Mouse (Mus musculus): ENCODE data around the gene Ikzf1. TPM values are rescaled to one million over a fixed set of nuclear protein-coding genes. Genes with fewer than 3 reads are reported as not detected.

The Ikzf1 gene
- polyA plus RNA-seq, 1 experiment = 645 TPM

DNA sequence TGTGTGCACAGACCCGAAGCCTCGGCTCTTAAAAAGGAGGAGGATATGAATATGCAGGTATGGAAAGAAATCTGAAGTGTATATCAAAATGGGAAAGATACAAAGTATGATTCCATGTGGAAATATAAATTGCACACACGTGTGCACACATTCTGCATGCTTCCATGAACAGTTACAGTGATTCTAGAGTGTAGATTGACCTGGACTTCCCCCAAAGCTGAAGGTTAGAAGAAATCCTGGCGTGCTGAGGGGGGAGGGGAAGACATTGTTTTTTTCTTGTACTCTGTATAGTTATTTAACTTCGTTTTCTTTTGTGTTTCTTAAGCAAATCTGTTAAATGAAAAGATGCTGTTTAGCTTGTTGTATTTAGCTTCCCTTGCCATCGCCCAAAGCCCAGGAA, 16.6 kb downstream of the Ikzf1 start:
- Histone ChIP-seq H3K4me3 (ENCODE audit: control insufficient read depth, insufficient read depth, low read length) (no peak overlapping the region), H3K27me3 (ENCODE audit: control insufficient read depth, insufficient read depth, low read length) (no peaks in the 10 kb centered on the region), H3K36me3 (ENCODE audit: control insufficient read depth, insufficient read depth, low read length) (peaks cover 68% of the 10 kb centered on the region), H3K4me1 (replicated peaks; ENCODE audit: control insufficient read depth, insufficient read depth, low read length) (peaks cover 23% of the 10 kb centered on the region), H3K27ac (ENCODE audit: control insufficient read depth, insufficient read depth, low read length) (no peak overlapping the region)
- no peak for DNase-seq
- no peak for TF ChIP-seq CTCF (IDR thresholded peaks at IDR 0.05; ENCODE audit: borderline replicate concordance, control insufficient read depth, extremely low read depth, insufficient read depth, low read length, poor library complexity)
- no peak for TF ChIP-seq POLR2A (IDR thresholded peaks at IDR 0.05; ENCODE audit: control insufficient read depth, extremely low read depth, insufficient read depth, low read length, poor library complexity)
- 80% methylated on average over 6 of the region's 6 CpGs for WGBS

DNA sequence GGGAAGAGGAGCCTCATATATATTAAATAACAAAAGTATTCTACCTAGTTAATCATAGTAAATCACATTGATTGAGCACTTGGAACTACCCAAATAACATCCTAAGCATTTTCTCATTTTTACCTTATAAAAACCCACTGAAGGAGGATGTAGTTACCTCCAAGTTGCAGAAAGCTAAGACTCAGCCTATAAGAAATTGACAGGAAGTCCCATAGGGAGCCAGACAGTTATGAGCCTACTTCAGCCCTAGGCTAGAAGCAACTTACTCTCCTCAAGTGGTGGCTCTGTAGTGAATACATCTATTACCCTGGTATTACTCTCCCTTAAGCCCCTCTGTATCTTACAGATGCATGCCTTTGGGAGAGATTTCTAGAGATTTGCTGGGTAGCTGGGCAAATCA, 19.0 kb downstream of the Ikzf1 start:
- TF ChIP-seq CTCF (IDR thresholded peaks at IDR 0.05; ENCODE audit: borderline replicate concordance, control insufficient read depth, extremely low read depth, insufficient read depth, low read length, poor library complexity) (no peak), POLR2A (IDR thresholded peaks at IDR 0.05; ENCODE audit: control insufficient read depth, extremely low read depth, insufficient read depth, low read length, poor library complexity) (no peak)
- no peak for DNase-seq
- peaks cover 16% of the 10 kb centered on the region for H3K4me1 ChIP-seq (replicated peaks; ENCODE audit: control insufficient read depth, insufficient read depth, low read length)
- H3K4me3 ChIP-seq (ENCODE audit: control insufficient read depth, insufficient read depth, low read length) = no peak overlapping the region
- H3K27ac ChIP-seq (ENCODE audit: control insufficient read depth, insufficient read depth, low read length) = no peak overlapping the region
- peaks cover 89% of the 10 kb centered on the region for H3K36me3 ChIP-seq (ENCODE audit: control insufficient read depth, insufficient read depth, low read length)
- no peaks in the 10 kb centered on the region for H3K27me3 ChIP-seq (ENCODE audit: control insufficient read depth, insufficient read depth, low read length)

DNA sequence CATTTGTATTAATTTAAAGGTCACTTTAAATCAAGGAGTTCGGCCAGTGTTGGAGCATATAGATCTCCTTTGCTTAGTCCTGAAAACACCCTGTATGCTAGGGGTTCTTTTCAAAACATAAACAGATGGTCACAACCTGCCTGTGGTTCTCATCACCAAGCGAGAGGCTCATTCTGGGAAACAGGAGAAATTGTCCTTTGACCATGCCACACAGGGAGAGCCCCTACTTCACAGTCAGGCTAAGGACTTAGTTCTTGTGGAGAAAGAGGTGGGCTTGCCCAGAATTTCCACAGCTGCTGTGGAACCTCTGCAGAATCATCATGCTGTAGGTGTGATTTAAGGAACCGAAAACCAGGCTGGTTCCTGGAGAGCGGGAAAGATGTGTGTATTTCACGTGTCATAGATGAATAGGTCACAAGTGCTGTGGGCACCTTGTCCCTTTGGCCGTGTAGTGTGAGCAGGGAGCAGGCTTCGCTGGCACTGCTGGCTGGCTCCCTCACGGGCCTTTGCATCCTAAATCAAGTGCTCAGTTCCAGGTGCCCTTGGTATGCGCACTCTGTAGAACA, 23.4 kb downstream of the Ikzf1 start:
- TF ChIP-seq POLR2A (IDR thresholded peaks at IDR 0.05; ENCODE audit: control insufficient read depth, extremely low read depth, insufficient read depth, low read length, poor library complexity) (no peak), CTCF (IDR thresholded peaks at IDR 0.05; ENCODE audit: borderline replicate concordance, control insufficient read depth, extremely low read depth, insufficient read depth, low read length, poor library complexity) (no peak)
- WGBS = 94% methylated on average over 9 of the region's 9 CpGs

DNA sequence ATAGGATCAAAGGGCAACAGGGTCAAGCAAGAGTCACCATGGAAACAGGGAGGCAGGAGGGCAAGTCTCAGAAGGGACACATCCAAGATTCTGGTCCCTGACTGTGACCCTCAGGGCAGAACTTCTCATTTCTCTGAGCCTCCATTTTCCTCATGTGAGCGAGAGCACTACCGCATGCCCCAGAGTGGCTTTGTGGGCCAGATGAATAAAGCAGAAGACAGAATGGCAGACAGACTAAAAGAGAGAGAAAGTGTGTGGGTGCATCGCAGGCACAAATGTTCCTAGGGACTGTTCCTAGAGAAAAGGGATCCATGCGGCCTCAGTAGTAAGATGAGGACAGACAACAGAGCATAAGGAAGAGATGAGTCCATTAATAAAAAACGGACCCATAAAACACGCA, 24.5 kb downstream of the Ikzf1 start:
- no peak overlapping the region for H3K4me3 ChIP-seq (ENCODE audit: control insufficient read depth, insufficient read depth, low read length)
- no peaks in the 10 kb centered on the region for H3K27me3 ChIP-seq (ENCODE audit: control insufficient read depth, insufficient read depth, low read length)
- TF ChIP-seq CTCF (IDR thresholded peaks at IDR 0.05; ENCODE audit: borderline replicate concordance, control insufficient read depth, extremely low read depth, insufficient read depth, low read length, poor library complexity) (no peak), POLR2A (IDR thresholded peaks at IDR 0.05; ENCODE audit: control insufficient read depth, extremely low read depth, insufficient read depth, low read length, poor library complexity) (no peak)
- H3K36me3 ChIP-seq (ENCODE audit: control insufficient read depth, insufficient read depth, low read length) = peaks cover 77% of the 10 kb centered on the region
- 95% methylated on average over 6 of the region's 6 CpGs for WGBS
- H3K4me1 ChIP-seq (replicated peaks; ENCODE audit: control insufficient read depth, insufficient read depth, low read length) = peaks cover 32% of the 10 kb centered on the region
- H3K27ac ChIP-seq (ENCODE audit: control insufficient read depth, insufficient read depth, low read length) = peak overlapping the region; percentile 37; the same call in 1 of the 2 replicates
- DNase-seq = no peak

More for the DNA sequence above, 23.4 kb downstream of the Ikzf1 start:
- Histone ChIP-seq H3K36me3 (ENCODE audit: control insufficient read depth, insufficient read depth, low read length) (peaks cover 76% of the 10 kb centered on the region), H3K4me3 (ENCODE audit: control insufficient read depth, insufficient read depth, low read length) (no peak overlapping the region), H3K4me1 (replicated peaks; ENCODE audit: control insufficient read depth, insufficient read depth, low read length) (peaks cover 29% of the 10 kb centered on the region), H3K27me3 (ENCODE audit: control insufficient read depth, insufficient read depth, low read length) (no peaks in the 10 kb centered on the region), H3K27ac (ENCODE audit: control insufficient read depth, insufficient read depth, low read length) (no peak overlapping the region)
- DNase-seq = no peak

DNA sequence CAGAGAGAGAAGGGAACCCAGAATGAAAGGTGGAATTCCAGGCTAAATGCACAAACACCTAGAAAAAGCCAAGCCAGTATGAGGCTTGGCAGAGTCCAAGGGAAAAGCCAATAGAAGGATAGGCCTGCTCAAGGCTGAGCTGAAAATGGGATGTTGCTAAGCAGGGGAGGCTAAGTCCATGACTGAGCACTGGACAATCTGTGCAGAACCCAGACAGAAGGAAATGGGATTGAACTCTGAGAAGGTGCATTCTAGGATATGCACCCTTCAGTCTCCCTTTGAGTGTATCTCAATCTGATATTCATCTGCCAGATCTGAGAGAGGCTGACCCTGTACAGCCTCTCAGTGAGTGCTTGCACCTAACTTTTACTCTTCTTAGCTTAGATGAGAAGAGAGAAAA, 25.9 kb downstream of the Ikzf1 start:
- Histone ChIP-seq H3K4me3 (ENCODE audit: control insufficient read depth, insufficient read depth, low read length) (no peak overlapping the region), H3K4me1 (replicated peaks; ENCODE audit: control insufficient read depth, insufficient read depth, low read length) (peaks cover 42% of the 10 kb centered on the region), H3K27me3 (ENCODE audit: control insufficient read depth, insufficient read depth, low read length) (no peaks in the 10 kb centered on the region), H3K27ac (ENCODE audit: control insufficient read depth, insufficient read depth, low read length) (peak overlapping the region; percentile 56), H3K36me3 (ENCODE audit: control insufficient read depth, insufficient read depth, low read length) (peaks cover 65% of the 10 kb centered on the region)
- TF ChIP-seq CTCF (IDR thresholded peaks at IDR 0.05; ENCODE audit: borderline replicate concordance, control insufficient read depth, extremely low read depth, insufficient read depth, low read length, poor library complexity) = no peak
- TF ChIP-seq POLR2A (IDR thresholded peaks at IDR 0.05; ENCODE audit: control insufficient read depth, extremely low read depth, insufficient read depth, low read length, poor library complexity) = no peak
- no peak for DNase-seq

DNA sequence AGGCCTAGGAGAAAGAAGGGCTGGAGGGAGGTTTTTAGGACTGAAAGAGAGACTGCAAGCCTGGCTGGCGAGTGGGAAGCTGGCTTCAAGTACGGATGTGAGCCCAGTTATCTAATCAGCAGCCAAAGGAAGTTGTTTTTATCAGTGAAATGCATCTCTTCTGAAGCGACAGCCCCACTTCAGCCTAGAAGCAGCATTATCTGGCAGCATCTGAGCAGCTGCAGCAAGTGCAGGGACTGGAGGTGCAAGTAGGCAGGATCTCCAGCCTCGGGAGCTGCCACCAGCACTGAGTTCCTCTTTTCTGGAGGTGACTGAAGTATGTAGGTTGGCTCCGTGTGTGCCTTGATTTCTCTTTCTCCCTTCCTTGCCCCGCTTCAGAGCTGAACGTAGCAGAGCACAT, 26.9 kb downstream of the Ikzf1 start:
- 5% methylated on average over 7 of the region's 7 CpGs for WGBS
- no peak overlapping the region for H3K4me3 ChIP-seq (ENCODE audit: control insufficient read depth, insufficient read depth, low read length)
- peaks cover 58% of the 10 kb centered on the region for H3K36me3 ChIP-seq (ENCODE audit: control insufficient read depth, insufficient read depth, low read length)
- H3K27me3 ChIP-seq (ENCODE audit: control insufficient read depth, insufficient read depth, low read length) = no peaks in the 10 kb centered on the region
- H3K4me1 ChIP-seq (replicated peaks; ENCODE audit: control insufficient read depth, insufficient read depth, low read length) = peaks cover 43% of the 10 kb centered on the region
- peak; percentile 49 for DNase-seq
- H3K27ac ChIP-seq (ENCODE audit: control insufficient read depth, insufficient read depth, low read length) = peak overlapping the region; percentile 89
- no peak for TF ChIP-seq POLR2A (IDR thresholded peaks at IDR 0.05; ENCODE audit: control insufficient read depth, extremely low read depth, insufficient read depth, low read length, poor library complexity)
- no peak for TF ChIP-seq CTCF (IDR thresholded peaks at IDR 0.05; ENCODE audit: borderline replicate concordance, control insufficient read depth, extremely low read depth, insufficient read depth, low read length, poor library complexity)

DNA sequence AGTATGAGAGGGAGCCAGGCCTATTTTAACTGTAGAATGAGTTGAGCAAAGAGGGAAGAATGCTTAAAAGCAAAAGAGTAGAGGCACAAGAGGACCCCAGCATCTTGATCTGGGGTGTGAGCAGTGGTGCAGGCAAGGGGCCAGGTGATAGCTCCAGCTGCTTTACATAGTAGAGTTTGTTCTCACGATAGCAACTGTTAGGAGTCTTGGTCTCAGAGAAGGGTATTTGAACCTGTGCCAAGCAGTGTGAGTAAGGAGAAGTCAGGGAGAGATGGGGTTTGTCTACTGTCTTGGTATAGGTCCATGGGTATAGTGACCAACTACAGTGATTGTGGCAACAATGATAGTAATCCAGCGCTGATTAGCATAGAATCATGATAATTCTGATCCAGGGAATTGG, 29.9 kb downstream of the Ikzf1 start:
- Histone ChIP-seq H3K4me3 (ENCODE audit: control insufficient read depth, insufficient read depth, low read length) (no peak overlapping the region), H3K27me3 (ENCODE audit: control insufficient read depth, insufficient read depth, low read length) (no peaks in the 10 kb centered on the region), H3K36me3 (ENCODE audit: control insufficient read depth, insufficient read depth, low read length) (peaks cover 59% of the 10 kb centered on the region), H3K27ac (ENCODE audit: control insufficient read depth, insufficient read depth, low read length) (peak overlapping the region; percentile 66), H3K4me1 (replicated peaks; ENCODE audit: control insufficient read depth, insufficient read depth, low read length) (peaks cover 63% of the 10 kb centered on the region)
- peak; percentile 22 for DNase-seq
- no peak for TF ChIP-seq CTCF (IDR thresholded peaks at IDR 0.05; ENCODE audit: borderline replicate concordance, control insufficient read depth, extremely low read depth, insufficient read depth, low read length, poor library complexity)
- TF ChIP-seq POLR2A (IDR thresholded peaks at IDR 0.05; ENCODE audit: control insufficient read depth, extremely low read depth, insufficient read depth, low read length, poor library complexity) = no peak
- 38% methylated on average over 2 of the region's 2 CpGs for WGBS
